Mouse (Mus musculus) B cell, adult 2 months (primary cell): ENCODE measurements at regions not wholly inside any gene's neighbourhood (a gene's known extent, or its start where the extent isn't known, plus 50 kb on each side); places are given as distances from the start of the nearest gene placed in this dataset.

Experiments
- DNase-seq, 2 experiments: peaks; one replicate each; pipeline ENCODE4 v3.0.0; 2022

DNA sequence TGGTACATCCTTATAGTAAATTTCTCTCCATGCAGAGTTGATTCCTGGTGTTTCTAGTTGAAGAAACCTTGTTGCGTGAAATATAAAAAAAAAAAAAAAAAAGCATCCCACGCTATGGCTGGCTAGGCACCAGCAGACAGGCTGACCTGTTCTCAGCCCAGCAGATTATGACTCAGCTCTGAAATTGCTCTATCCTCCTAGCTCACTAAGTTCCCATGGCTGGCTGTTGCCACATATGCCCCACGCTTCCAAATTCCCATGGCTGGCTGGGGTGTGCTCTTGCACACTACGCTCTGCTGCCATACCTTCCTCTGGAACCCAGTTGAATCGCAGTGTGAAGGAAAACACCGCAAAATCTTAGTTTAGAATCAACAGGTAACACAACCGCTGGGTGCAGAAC lies 270.1 kb downstream of the Mid1ip1 start:
- no peak for DNase-seq

DNA sequence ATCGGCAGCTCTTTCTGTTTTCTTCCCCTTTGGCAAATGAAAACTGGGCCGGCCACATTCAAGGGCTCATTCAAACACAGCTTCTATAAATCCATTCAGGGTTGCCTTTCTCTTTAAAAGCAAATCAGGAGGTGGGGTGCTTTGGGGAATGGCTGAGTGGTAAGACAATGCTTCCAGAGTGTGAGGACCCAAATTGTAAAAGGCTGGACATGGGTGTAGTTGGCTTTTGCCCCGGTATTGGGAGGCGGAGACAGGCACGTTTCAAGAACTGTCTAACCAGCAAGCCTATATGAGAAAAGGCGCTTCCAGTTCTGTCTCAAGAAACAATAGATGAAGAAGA lies 277.0 kb downstream of the Mid1ip1 start:
- no peak for DNase-seq

DNA sequence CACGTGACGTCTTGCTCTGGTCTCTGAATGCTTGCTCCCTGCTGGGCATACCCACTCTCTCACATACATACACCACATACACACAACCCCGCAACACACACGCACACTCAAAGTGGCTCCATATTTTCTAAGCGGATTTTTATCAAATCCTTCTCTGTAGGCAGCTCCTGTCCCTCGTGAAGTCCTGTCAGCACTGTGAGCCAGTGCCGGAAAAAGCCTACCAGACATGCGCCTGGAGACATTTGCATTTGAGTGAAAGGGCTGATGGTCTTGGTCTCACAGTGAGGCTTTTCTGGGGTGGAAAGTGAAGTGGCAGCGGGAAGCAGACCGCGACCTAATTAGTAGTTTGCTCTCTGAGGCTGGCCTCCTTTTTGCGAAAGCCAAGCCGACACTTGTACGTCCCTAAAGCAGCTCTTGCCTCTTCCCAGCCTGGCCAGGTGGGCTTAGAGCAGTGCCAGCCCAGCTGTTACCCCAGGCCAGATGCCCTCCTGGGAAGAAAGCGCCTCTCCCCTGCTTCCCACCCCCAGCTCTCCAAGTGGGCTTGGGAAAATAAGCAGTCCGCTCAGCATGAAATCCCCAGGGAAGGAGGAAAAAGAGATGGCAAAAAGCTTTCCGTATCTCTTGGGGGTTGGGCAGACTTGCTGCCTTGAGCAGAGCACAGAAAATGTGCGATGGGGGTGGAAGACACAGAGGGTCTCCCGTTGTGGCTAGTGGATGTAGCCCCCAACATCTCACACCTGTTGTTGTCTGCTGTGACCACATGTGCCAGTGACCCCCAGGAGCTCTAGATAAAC lies 277.6 kb downstream of the Mid1ip1 start:
- DNase-seq = no peak

DNA sequence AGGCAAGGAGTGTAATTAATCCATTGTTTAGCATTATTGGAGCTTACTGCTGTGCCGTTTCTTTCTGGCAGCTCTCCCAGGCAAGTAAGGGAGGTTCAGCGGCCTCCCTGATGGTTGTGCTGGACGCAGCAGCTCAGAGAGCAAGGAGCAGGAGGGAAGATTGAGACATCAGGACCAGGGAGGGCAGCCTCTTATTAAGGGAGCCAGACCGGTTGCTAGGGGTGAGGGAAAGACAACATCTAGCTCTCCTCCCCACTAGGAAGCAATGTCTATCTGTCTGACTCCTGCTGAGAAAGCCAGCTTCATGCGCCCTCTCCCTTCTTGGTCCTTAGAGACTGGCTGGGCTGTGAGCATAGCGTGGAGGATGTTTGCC lies 278.2 kb downstream of the Mid1ip1 start:
- no peak for DNase-seq

DNA sequence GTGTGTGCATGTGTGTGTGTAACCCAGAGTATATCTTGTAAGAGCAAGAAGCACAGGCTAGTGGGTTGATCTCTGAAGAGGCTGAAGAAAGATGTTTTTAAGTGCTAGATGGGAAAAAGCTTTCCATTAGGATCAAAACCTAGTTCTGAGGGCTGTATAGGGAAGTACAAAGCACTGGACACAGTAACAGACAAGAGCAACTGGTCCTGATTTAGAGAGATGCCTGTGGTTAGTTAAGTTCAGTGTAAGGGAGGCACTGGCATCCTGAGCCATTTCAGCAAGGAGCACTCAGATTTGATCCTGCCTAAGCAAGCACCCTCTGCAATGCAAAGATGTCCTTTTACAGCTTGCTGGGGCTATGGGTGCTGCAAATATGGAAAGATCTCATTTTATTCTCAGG lies 280.1 kb downstream of the Mid1ip1 start:
- no peak for DNase-seq

DNA sequence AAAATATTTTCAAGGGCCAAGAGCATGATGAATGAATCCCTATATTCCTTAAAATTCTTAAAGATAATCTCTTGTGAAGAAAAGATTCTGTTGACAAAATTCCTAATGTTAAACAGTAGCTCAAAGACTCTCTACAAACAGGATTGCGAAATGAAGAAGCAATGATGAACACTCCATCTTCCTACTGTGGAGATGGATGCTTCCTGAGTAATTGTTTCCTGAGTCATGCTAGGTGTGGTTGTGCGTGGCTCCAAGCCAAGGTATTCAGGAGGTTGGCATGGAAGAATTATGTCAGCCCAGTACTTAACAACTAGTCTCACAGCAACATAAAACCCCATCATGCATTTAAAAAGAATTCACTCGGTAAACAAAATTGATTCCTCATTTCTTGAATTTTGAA lies 286.4 kb downstream of the Mid1ip1 start:
- DNase-seq = no peak

DNA sequence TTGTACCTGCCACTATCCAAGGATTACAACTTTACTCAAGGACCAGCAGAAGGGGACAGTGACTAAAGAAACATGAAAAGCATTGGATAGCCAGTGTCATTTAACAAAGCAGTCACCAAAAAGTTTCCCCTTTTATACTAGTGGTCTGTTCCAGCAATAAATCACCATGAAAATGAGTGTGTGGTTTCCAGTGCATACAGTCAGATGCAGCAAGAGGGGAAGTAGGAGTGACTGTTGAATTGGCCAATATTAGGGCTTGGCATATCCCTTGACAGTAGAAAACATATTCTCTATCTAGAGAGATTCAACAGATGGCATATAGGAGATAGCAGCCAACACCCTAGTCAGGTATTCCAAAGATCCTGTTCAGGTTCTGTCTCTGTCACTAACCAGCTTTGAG lies 259.8 kb upstream of the H2al1a start:
- DNase-seq = no peak

DNA sequence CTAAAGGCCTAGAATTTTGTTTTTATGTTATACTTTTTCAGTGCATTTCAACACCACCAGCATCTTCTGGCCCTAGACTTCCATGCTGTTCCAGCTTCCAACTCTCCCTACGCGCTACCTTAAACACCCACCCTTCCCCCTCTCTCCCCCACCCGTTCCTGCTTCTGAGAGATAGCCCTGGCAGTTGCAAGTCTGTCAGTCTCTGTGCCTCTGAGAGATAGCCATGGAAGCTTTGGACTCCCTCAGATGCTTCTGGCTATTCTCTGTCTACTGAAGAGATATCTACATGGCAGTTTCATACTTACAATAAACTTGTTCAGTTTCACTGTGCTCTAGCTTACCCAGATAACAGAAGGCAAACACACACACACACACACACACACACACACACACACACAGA lies 252.3 kb upstream of the H2al1a start:
- DNase-seq = no peak

DNA sequence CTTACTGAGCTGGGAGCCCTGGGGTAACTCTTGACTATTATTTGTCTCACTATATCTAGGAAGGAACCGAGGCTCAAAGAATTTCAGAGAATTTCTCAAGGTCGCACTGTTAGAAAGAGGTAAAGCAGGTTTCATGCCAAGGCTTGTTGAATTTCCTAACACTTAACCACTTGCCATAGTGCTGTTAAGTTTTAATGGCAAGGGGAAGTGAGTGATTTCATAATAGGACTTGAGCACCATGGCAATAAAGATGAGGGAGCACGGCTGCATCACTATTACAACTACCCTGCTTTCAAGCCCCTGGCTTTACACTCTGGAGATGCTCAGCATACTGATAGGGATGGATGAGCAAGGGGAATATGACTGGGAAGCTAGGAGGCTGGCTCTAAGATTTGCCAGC lies 216.9 kb upstream of the H2al1a start:
- no peak for DNase-seq

DNA sequence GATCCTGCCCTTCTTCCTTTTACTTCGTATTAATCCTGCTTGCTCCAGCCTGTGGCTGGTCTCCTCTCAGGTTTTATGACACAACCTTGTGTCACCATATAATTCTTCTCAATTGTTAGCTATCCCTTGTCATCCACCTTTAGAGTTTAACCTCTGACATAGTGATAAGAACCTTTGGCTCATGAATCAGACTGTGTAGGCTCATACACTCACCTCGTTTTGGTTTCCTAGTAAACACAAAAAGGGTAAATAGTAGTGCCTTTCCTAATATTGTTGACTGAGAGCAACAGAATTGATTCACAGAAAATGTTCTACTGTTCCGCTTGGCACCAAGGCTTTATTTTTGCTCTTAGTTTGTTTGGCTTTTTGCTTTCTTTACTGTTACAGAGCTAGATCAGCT lies 216.2 kb upstream of the H2al1a start:
- DNase-seq = no peak

DNA sequence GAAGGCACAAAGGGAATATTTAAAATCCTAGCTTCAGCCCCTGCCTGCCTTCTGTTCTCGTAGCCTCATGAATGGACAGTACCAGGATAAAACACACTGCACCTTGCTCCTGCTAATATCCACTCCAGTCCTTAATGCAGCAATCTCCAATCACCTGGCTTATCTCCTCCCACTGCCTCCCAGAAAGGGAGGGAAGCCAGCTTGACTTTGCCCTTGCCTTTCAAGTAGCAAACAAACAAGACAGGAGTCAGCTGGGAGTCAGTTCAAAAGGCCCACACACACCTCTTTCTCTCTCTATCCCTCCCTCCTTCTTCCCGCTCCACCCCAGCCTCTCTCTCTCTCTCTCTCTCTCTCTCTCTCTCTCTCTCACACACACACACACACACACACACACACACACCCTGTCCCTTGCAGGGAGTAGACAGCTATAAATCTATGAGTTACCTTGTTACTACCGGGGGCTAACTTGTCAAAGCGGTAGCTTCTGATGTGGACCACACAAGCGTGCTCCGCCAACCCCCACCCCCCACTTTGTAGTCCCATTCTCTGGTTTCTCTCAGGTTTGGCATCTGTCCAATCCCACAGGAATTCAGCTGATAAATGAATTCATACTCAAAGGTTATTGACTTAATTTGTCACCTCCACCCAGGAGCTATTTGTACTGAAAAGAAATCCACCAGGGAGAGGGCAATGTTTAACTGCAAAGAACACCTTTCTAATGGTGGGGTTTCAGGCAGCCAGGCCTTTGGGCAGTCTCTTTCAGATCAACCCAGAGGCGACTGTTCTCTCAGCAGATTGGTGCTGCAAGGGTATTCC lies 212.6 kb upstream of the H2al1a start:
- DNase-seq = no peak

DNA sequence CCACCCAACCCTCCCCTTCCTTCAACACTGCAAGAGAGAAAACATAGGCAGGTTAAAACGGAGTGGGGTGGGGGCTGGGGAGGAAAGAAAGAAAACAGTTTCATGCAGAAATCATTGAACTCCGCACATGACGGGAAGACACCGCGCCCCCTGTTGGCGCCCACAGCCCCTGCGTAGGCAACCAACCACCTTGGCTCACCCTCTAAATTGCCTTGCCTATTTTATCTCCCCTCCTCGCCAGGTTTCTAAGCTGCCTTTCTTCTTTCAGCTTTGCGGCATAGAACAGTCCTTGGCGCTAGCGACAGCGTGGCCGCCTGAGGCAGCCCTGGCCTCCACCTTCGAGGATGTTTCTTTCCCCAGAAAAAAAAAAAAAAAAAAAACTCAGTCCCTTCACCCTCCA lies 211.1 kb upstream of the H2al1a start:
- peak; percentile 31 to 51 for DNase-seq

DNA sequence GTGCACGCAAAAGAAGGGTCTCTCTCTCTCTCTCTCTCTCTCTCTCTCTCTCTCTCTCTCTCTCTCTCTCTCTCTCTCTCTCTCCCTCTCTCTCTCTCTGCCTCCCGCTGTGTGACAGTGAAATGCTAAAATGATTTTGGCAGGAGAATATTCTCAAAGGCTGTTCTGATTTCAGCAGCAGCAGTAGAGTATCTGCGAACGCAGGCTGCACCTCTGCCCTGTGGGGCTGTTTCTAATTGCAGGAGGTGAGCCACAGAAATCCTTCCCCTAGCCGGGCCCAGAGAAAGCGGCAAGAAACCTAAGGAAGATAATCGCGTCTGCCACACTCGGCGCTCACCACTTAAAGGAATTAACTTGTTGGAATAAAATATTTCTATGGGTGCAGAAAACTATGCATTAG lies 210.6 kb upstream of the H2al1a start:
- DNase-seq = no peak

DNA sequence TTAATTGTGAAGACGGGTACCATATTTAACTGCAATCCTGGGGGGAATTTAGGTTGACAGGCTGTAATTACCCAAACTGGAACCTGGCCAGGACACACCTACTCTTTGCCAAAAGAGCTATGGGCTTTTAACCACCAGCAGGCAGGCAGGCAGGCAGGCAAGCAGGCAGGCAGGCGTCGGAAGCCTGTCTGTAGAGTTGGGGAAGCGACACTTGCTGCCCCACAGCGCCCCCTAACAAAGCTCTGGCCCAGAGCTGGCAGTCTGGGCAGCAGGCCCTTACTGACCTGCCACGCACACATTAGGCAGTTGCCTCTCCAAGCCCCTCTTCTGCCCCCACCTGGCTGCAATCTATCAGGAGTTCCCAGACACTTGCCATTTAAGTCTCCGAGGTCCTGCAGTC lies 208.6 kb upstream of the H2al1a start:
- DNase-seq = peak in 1 of 2 experiments; percentile 19

DNA sequence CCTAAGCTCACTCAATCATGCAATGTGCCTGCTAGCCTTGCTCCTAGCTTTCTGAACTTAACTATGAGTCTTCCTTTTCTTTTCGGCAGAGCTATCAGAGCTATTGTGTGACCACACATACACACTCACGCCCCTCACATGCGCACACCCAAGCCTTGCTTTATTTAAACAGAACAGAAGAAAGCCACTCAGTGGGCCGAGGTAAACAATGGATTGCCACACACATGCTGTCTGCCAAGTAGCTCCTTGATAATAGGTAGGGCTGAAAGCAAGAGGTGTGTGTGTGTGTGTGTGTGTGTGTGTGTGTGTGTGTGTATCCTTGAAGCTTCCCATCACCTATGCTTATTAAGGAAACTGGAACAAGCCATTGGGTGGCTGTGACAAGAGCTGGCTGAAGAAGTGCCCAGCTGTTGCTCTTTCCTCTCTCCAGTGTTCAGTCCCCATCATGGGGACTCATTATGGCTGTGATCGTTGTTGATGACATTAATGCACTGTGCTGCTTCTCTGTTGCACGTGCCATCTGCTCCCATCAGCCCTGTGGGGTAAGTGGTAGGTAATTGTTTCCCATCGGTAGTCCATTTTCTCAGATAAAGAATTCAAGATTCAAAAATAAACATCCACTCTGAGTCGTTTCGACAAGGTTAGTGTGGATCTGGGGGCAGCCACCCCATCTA lies 201.3 kb upstream of the H2al1a start:
- no peak for DNase-seq

DNA sequence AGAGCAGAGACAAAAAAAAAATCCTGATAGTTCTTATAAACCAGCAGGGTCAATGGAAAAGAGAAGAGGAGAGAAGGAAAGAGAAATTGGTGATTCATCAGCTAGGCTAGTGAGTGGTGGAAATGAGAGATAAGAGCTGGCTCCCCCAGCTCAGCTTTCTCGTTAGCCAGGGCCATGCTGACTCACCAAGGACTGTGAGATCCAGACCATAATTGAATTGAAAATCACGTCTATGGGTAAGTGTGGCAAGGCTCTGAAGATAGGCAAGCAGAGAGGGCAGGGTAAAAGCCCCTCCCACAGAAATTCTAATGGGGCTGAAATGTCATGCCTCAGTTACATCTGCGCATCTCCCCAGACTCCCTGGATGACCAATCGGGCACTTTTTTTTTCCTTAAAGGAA lies 200.7 kb upstream of the H2al1a start:
- DNase-seq = no peak

DNA sequence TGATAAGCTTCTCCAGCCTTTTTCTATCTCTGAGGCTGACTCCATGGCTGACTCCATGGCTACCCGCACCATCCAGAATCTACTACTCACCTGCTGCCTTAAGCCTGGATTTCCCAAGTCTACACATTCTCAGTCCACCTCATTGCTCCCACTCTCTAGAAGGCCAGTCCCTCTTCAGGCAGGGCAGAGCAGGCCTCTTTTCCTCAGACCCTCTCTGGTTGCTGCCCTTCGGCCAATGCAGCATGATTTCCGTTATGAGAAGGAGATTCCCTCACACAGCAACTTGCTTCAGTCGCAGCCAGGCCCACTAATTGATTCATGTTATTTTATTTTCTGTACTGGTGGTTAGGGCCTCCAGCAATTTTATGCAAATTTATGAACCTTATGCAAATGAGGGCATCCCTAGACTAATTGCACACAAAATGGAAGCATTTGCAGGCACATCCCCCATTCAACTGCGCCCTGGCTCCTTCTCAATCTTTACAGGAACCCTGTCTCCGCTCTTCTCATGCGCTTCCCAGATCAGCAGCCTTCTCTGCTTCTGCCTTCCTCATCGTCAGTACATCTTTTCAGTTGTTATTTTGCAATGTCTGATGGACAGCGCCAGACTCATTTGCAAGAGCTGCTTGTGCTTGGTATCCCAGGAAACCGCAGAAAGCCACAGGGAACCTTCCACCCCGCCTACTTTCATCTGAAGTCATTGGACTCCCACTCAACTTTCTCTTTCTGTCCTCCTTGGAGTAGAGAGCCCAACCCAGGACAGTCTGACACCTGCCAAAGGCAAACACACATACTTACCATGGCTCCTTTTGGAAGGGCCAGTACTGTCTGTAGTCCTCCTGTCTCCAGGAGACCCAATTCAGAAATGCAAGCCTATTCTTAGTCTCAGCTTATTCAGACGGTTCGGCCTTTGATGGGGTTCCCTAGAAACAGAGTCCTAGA lies 199.6 kb upstream of the H2al1a start:
- no peak for DNase-seq

DNA sequence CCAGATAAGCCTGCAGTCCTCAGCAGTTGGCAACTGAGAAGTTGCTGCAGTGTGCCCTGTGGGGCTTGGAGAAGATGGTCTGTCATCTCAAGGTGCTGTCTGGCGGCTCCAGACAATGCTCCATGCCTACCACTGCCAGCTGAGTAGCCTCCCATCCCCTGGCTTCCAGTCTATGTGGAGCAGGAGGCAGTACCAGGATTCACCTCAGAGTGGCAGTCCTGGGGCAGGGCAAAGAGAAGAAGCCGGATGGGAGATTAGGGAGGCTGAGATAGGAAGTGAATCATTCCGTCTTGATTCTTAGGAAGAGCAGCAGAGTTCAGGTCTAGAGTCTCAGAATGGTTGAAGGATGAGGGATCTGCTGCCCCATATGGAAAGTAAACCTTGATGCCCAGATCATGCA lies 198.1 kb upstream of the H2al1a start:
- DNase-seq = no peak

DNA sequence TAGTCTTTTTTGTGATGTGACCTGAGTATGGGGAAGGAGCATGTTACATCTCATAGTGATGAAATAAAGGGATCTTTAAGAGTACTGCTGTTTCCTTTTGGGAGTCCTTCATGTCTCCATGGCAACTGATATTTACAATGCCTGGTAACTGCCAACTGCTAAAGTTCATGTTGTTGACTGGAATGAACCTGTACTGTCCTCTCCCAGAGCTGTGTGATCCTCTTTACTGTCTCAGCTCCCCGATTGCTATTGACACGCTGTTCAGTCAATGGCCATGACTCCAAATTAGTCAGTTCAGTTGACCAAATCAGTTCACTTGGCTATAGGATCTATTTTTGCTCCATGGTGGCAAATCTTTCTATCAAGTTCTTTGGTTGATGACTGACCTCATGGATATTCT lies 167.8 kb upstream of the H2al1a start:
- no peak for DNase-seq

DNA sequence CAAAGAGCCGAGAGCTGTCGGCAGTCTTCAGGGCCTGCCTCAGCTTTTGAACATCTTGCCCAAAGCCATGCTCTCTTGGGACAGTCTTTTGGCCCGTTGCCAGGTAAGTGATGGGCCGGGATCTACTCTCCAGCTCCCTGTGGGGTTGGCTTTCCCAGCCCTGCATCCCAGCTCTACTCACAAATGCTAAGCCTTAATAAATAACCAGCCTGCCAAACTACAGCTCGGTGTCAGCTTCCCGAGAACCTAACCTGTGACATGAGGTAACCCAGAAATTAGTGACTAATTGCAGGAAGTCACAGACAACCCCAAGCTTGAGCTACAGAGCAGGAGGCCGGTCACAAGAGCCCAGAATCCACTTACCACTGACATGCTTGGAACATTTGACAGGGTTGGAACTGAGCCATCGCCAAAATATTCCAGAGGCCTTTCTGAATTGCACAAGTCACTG lies 159.1 kb upstream of the H2al1a start:
- DNase-seq = no peak

DNA sequence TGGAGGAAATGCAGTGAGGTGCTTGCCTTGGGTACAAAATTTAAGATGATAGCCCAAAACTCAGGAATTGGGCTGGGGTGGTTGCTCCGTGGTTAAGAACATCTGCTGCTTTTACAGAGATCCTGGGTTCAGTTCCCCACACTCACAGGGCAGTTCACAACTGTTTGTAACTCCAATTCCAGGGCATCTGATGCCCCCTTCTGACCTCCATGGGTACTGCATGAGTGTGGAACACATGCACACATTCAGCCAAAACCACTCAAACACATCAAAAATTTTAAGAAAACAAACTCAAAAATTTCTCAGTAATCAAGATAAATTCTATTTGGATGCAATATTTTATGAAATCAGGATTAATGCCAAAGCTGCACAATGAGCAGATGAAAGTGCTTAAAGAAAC lies 157.8 kb upstream of the H2al1a start:
- peak; percentile 12 to 27 for DNase-seq

DNA sequence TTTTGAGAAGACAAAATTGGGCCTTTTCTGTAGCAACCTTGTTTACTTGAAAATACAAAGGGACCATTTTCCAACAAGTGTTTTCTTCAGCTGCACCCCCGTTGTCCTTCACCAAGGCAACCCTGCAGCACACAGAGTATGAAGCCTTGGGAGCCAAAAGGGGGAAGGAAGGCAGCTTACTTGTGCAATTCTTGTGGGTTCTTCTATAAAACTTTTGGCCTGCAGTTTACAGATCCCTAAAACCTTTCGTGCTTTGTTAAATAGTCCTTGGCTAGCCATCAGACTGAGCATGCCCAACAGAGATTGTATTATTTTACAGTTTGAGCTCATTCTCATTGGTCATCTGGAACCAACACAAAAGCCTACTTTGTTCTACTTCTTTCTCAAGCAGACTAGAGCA lies 140.6 kb upstream of the H2al1a start:
- DNase-seq = no peak

DNA sequence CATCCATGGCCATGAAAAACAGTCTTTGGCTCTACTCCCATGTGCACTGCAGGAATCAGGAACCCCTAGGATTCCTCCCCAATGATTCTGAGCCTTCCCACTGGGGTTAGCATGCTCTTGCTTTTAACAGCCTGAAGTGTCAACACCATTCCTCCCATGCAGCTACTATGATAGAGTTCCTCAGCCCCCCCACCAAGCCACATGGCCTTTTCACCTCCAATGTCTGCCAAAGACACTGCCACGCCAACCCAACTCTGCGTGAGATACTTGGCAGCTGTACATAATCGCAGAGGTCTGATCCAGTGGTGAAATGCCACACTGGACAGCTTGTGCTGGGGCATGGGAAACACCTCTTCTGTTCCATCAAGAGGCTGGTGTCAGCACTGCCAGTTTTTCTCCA lies 128.6 kb upstream of the H2al1a start:
- no peak for DNase-seq
